Mouse (Mus musculus) left cerebral cortex, adult 2 months (tissue): Measurements from ENCODE around the gene Crocc2. TPM values are rescaled to one million over a fixed set of nuclear protein-coding genes. Genes with fewer than 3 reads are reported as not detected.

Experiments
- DNase-seq, 2 experiments: peaks; one replicate each; pipeline ENCODE4 v3.0.0; 2021 to 2022; ENCODE audit warnings: low spot score in 2 of 2, mixed read lengths in 1 of 2; ENCODE audit errors: extremely low spot score in 1 of 2
- H3K27ac ChIP-seq: fragments of 200-600 bp; 2 replicates; pipeline ENCODE4 v1.8.1; 2022
- H3K4me3 ChIP-seq: fragments of 200-600 bp; 2 replicates; pipeline ENCODE4 v1.8.1; 2022
- CTCF ChIP-seq: fragments of 200-600 bp; IDR thresholded peaks from 2 replicates; pipeline ENCODE4 v1.8.1; 2022; ENCODE audit warnings: antibody characterized with exemption, mild to moderate bottlenecking, moderate library complexity
- intact Hi-C: fragments of 180-260 bp; cut with DNase I; formaldehyde crosslinking; loops from one replicate; pipeline ENCODE4 v1.15.1; 2025
- total RNA-seq, 2 experiments: library from RNA; stranded (reverse); gene quantifications; 2 replicates each; pipeline ENCODE4 v1.2.3; 2021

Gene Crocc2
- total RNA-seq, 2 experiments from 2014 or later = 0.07 to 0.12 TPM

GRCm38 (mm10) chr1:93139713-93140112 lies 28.8 kb upstream of the Crocc2 start:
- Histone ChIP-seq H3K4me3 (no peak overlapping the region), H3K27ac (no peak overlapping the region)
- TF ChIP-seq CTCF = no peak
- peak in 1 of 2 experiments; percentile 49 for DNase-seq
- intact Hi-C loops = no loop called here

GRCm38 (mm10) chr1:93142871-93143270 lies 25.7 kb upstream of the Crocc2 start:
- Histone ChIP-seq H3K4me3 (no peak overlapping the region), H3K27ac (no peak overlapping the region)
- intact Hi-C loops = no loop called here
- TF ChIP-seq CTCF = no peak
- DNase-seq = no peak

DNA sequence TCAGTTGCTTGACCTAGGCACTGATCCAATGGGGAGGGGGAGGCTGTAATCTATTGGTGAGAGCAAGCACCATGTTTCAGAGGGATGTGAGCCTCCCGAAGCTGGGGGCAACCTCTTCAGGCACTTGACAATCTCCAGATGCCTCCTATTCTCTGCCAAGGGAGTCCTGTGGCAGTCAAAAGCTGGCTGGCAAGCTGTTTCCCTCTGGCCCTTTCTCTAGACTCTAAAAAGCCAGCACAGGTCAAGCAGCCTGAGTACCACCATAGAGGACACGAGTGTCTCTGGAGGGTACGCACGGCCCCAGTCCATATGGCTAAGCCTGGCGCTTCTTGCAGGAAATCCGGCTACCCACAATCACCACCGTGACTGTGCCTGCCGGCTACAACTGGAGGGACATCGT lies 24.3 kb upstream of the Crocc2 start:
- no peak overlapping the region for H3K4me3 ChIP-seq
- no peak for TF ChIP-seq CTCF
- intact Hi-C loops = no loop called here
- no peak overlapping the region for H3K27ac ChIP-seq
- no peak for DNase-seq

DNA sequence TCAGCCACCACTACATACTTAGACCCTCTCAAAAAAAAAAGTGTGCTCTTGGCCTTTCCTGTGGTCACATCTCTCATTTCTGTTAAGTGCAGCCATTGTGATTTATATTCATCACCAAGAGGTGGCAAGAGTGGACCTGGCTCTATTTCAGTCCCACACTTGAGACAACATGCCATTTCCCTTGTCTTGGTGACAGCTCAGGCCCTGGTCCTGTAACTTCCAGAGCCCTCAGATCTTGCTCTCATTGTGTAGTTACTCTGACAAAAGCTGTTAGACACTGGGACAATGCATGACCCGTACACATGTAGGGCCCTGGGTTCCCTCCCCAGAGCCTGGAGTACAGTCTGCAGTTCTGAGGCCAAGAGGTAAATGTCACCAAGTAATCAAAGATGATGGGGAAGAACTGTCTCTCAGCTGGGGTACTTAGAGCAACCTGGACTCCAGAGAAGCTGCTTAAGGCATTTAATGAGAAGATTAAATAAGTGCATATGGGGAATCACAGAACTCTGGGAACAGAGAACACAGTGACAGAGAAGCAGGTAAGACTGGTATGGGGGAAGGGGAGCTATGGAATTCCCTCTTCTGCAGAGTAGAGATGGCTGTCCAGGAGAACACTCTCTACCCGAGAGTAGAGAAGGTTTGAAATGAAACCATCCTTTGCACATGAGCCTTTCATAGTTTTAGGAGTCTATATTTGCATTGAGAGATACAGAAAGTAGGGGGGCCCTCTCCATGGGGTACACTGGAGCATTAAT lies 17.4 kb upstream of the Crocc2 start:
- DNase-seq = no peak
- intact Hi-C loops = no loop called here
- H3K4me3 ChIP-seq = no peak overlapping the region
- TF ChIP-seq CTCF = no peak
- H3K27ac ChIP-seq = no peak overlapping the region

DNA sequence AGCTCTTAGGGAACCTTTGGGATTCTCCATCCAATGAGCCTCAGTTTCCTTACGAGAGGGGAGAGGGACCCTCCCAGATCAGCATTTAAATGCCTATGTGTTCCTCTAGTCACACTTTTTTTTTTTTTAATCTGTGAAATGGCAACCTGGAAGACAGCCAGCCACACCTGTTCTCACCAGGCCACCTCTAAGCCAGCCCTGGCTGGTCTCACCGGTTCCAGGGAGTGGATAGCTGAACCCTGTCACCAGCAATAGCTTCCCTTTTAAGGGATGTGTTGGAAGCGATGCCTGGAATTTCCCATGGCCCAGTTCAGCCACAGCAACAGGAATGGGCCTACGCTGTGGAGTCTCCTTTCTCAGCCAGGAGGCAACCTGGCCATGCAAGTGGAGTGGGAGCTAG lies 11.0 kb upstream of the Crocc2 start:
- Histone ChIP-seq H3K27ac (no peak overlapping the region), H3K4me3 (no peak overlapping the region)
- no peak for DNase-seq
- no peak for TF ChIP-seq CTCF
- intact Hi-C loops = no loop called here

DNA sequence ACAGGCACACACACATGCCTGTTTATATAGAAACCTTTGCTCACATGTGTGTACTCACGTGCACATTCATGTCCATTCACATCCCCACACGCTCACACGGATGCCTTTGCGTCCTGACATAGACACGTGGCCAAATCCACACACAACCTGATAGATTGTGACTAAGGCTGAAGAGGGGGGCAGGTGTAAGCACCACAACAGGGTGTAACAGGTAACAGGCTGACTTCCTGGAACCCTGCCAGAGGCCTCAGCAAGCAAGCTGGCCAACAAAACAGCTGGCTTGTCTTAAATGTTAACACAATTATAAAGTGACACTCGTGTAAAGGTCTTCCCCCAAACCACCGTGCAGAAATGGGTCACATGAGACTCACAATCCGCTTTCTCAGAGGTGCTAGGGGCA lies 9.6 kb upstream of the Crocc2 start:
- DNase-seq = no peak
- H3K4me3 ChIP-seq = no peak overlapping the region
- TF ChIP-seq CTCF = no peak
- H3K27ac ChIP-seq = no peak overlapping the region
- intact Hi-C loops = no loop called here

GRCm38 (mm10) chr1:93159566-93160500 lies 8.7 kb upstream of the Crocc2 start:
- Histone ChIP-seq H3K4me3 (no peak overlapping the region), H3K27ac (no peak overlapping the region)
- TF ChIP-seq CTCF = no peak
- no peak for DNase-seq
- intact Hi-C loops = no loop called here

GRCm38 (mm10) chr1:93160501-93161133 lies 7.9 kb upstream of the Crocc2 start, which contains the start of gene 2310007B03Rik:
Gene 2310007B03Rik (minus strand): TSS chr1:93160948.
- DNase-seq = no peak
- Histone ChIP-seq H3K27ac (no peak within 1 kb of the TSS), H3K4me3 (no peak within 1 kb of the TSS)
- intact Hi-C loops = no loop called here
- TF ChIP-seq CTCF = no peak

GRCm38 (mm10) chr1:93161350-93161749 lies 7.2 kb upstream of the Crocc2 start:
- intact Hi-C loops = no loop called here
- H3K4me3 ChIP-seq = no peak overlapping the region
- no peak for DNase-seq
- TF ChIP-seq CTCF = no peak
- H3K27ac ChIP-seq = no peak overlapping the region

- no peak for DNase-seq
- no peak overlapping the region for H3K27ac ChIP-seq
- no peak for TF ChIP-seq CTCF
- H3K4me3 ChIP-seq = no peak overlapping the region
- intact Hi-C loops = no loop called here
These were observed 6.6 kb upstream of the Crocc2 start for GRCm38 (mm10) chr1:93161921-93162320.

DNA sequence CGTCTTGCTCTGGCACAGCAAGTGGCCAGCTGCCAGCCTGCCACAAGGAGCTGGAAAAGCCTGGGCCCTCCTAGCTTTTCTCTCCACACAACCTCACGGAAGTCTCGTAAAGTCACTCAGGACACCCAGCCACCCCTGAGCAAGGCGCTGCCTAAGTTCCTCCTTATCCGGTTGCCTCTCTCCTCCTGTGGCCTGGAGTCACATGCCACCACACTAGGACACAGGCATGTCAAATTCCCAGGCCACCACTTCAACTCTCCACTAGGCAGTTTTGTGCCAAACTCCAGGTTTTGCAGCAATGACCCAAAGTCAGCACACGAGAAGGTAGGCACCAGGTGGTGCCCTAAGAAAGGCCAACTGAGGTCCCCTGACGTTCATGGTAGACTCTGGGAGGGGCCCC lies 5.9 kb upstream of the Crocc2 start:
- intact Hi-C loops = no loop called here
- H3K27ac ChIP-seq = no peak overlapping the region
- no peak for TF ChIP-seq CTCF
- no peak for DNase-seq
- H3K4me3 ChIP-seq = no peak overlapping the region

- TF ChIP-seq CTCF = no peak
- no peak overlapping the region for H3K27ac ChIP-seq
- H3K4me3 ChIP-seq = no peak overlapping the region
- intact Hi-C loops = no loop called here
- no peak for DNase-seq
These were observed 3.1 kb upstream of the Crocc2 start for GRCm38 (mm10) chr1:93165447-93165846.
